Mouse (Mus musculus): ENCODE results near the gene Gcm1.

DNA sequence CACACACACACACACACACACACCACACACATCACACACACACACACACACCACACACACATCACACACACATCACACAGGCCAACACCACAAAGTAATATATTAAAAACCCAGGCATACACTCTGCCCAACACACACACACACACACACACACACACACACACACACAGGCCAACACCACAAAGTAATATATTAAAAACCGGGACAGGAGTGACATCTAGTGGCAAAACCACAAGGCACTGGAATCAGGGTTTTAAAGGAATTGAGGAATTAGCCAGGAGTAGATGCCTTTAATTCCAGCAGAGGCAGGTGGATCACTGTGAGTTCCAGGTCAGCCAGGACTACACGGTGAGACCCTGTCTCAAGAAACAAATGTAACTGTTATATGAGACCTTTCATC, 26.5 kb downstream of the Gcm1 start:
- peak; percentile 67 for TF ChIP-seq CTCF (IDR thresholded peaks at IDR 0.05; ENCODE audit: low read depth)
- TF ChIP-seq EP300 (optimal IDR thresholded peaks at IDR 0.05) = no peak

All from stomach, postnatal 0 days (tissue).